Mouse (Mus musculus): Measurements from ENCODE around the gene Prr18. TPM values are rescaled to one million over a fixed set of nuclear protein-coding genes. Genes with fewer than 3 reads are reported as not detected.

The Prr18 gene
- polyA plus RNA-seq, 1 experiment from 2014 or later: 1.4 TPM

- ATAC-seq (ENCODE audit: insufficient read depth, low FRiP score, low TSS enrichment) (no peak), DNase-seq (ENCODE audit: low spot score) (no peak)
- no peak overlapping the region for H3K4me2 ChIP-seq (ENCODE audit: low read depth)
- no peaks in the 10 kb centered on the region for H3K27me3 ChIP-seq (ENCODE audit: control insufficient read depth, insufficient read depth, low read length)
- H3K4me3 ChIP-seq (ENCODE audit: low read depth, low read length): no peak overlapping the region
- H3K9ac ChIP-seq (ENCODE audit: low read length): no peak overlapping the region
- no peaks in the 10 kb centered on the region for H3K9me3 ChIP-seq (ENCODE audit: control insufficient read depth, low read length)
- no peak overlapping the region for H3K27ac ChIP-seq (ENCODE audit: low read depth, low read length)
- H3K36me3 ChIP-seq (ENCODE audit: control insufficient read depth, insufficient read depth, low read length): peaks cover 7% of the 10 kb centered on the region; the same call in 1 of the 2 replicates
- WGBS: 65% methylated on average over 7 of the region's 7 CpGs
- no peaks in the 10 kb centered on the region for H3K4me1 ChIP-seq (ENCODE audit: control insufficient read depth, insufficient read depth, low read length)
These were observed 8.6 kb upstream of the Prr18 start for GRCm38 (mm10) chr17:8328511-8329174.

- DNase-seq (ENCODE audit: low spot score) (no peak), ATAC-seq (ENCODE audit: insufficient read depth, low FRiP score, low TSS enrichment) (no peak)
- Histone ChIP-seq H3K27ac (ENCODE audit: low read depth, low read length) (no peak overlapping the region), H3K4me3 (ENCODE audit: low read depth, low read length) (no peak overlapping the region), H3K4me2 (ENCODE audit: low read depth) (no peak overlapping the region), H3K27me3 (ENCODE audit: control insufficient read depth, insufficient read depth, low read length) (no peaks in the 10 kb centered on the region), H3K36me3 (ENCODE audit: control insufficient read depth, insufficient read depth, low read length) (peaks cover 5% of the 10 kb centered on the region; the same call in 1 of the 2 replicates), H3K9ac (ENCODE audit: low read length) (no peak overlapping the region), H3K4me1 (ENCODE audit: control insufficient read depth, insufficient read depth, low read length) (no peaks in the 10 kb centered on the region), H3K9me3 (ENCODE audit: control insufficient read depth, low read length) (no peaks in the 10 kb centered on the region)
- 77% methylated on average over 5 of the region's 5 CpGs for WGBS
These were observed 6.7 kb upstream of the Prr18 start for GRCm38 (mm10) chr17:8330602-8331001.

GRCm38 (mm10) chr17:8339666-8340374 lies 2.6 kb downstream of the Prr18 start:
- peak overlapping the region; percentile 50 for H3K4me3 ChIP-seq (ENCODE audit: low read depth, low read length)
- peaks cover 10% of the 10 kb centered on the region for H3K4me1 ChIP-seq (ENCODE audit: control insufficient read depth, insufficient read depth, low read length)
- H3K36me3 ChIP-seq (ENCODE audit: control insufficient read depth, insufficient read depth, low read length): no peaks in the 10 kb centered on the region
- peaks cover 42% of the 10 kb centered on the region for H3K27me3 ChIP-seq (ENCODE audit: control insufficient read depth, insufficient read depth, low read length)
- H3K27ac ChIP-seq (ENCODE audit: low read depth, low read length): no peak overlapping the region
- peak overlapping the region; percentile 92 for H3K4me2 ChIP-seq (ENCODE audit: low read depth)
- ATAC-seq (ENCODE audit: insufficient read depth, low FRiP score, low TSS enrichment) (no peak), DNase-seq (ENCODE audit: low spot score) (peak; percentile 11)
- peak overlapping the region; percentile 75; the same call in 1 of the 2 replicates for H3K9ac ChIP-seq (ENCODE audit: low read length)
- H3K9me3 ChIP-seq (ENCODE audit: control insufficient read depth, low read length): no peaks in the 10 kb centered on the region
- whole genome bisulfite sequencing: 29% methylated on average over 8 of the region's 8 CpGs

- ATAC-seq (ENCODE audit: insufficient read depth, low FRiP score, low TSS enrichment): peak; percentile 74
- Histone ChIP-seq H3K4me3 (ENCODE audit: low read depth, low read length) (peak overlapping the region; percentile 50), H3K4me2 (ENCODE audit: low read depth) (peak overlapping the region; percentile 92), H3K27ac (ENCODE audit: low read depth, low read length) (no peak overlapping the region), H3K9me3 (ENCODE audit: control insufficient read depth, low read length) (no peaks in the 10 kb centered on the region), H3K36me3 (ENCODE audit: control insufficient read depth, insufficient read depth, low read length) (no peaks in the 10 kb centered on the region), H3K9ac (ENCODE audit: low read length) (peak overlapping the region; percentile 75), H3K4me1 (ENCODE audit: control insufficient read depth, insufficient read depth, low read length) (peaks cover 10% of the 10 kb centered on the region), H3K27me3 (ENCODE audit: control insufficient read depth, insufficient read depth, low read length) (peaks cover 42% of the 10 kb centered on the region)
- DNase-seq (ENCODE audit: low spot score): peak; percentile 66
- WGBS: 1% methylated on average over 49 of the region's 92 CpGs
These were observed 3.4 kb downstream of the Prr18 start for GRCm38 (mm10) chr17:8340407-8341359.

- H3K4me2 ChIP-seq (ENCODE audit: low read depth): peak overlapping the region; percentile 92
- 11% methylated on average over 40 of the region's 46 CpGs for WGBS
- peaks cover 10% of the 10 kb centered on the region for H3K4me1 ChIP-seq (ENCODE audit: control insufficient read depth, insufficient read depth, low read length)
- ATAC-seq (ENCODE audit: insufficient read depth, low FRiP score, low TSS enrichment) (peak; percentile 58), DNase-seq (ENCODE audit: low spot score) (no peak)
- H3K9me3 ChIP-seq (ENCODE audit: control insufficient read depth, low read length): no peaks in the 10 kb centered on the region
- H3K27me3 ChIP-seq (ENCODE audit: control insufficient read depth, insufficient read depth, low read length): peaks cover 42% of the 10 kb centered on the region
- H3K9ac ChIP-seq (ENCODE audit: low read length): peak overlapping the region; percentile 75
- no peaks in the 10 kb centered on the region for H3K36me3 ChIP-seq (ENCODE audit: control insufficient read depth, insufficient read depth, low read length)
- H3K4me3 ChIP-seq (ENCODE audit: low read depth, low read length): peak overlapping the region; percentile 50
- no peak overlapping the region for H3K27ac ChIP-seq (ENCODE audit: low read depth, low read length)
These were observed 4.2 kb downstream of the Prr18 start for GRCm38 (mm10) chr17:8341360-8341963.

- ATAC-seq (ENCODE audit: insufficient read depth, low FRiP score, low TSS enrichment): no peak
- H3K4me2 ChIP-seq (ENCODE audit: low read depth): no peak overlapping the region
These were observed 5.4 kb downstream of the Prr18 start for GRCm38 (mm10) chr17:8342706-8343105.

GRCm38 (mm10) chr17:8343416-8343815 lies 6.2 kb downstream of the Prr18 start:
- H3K27me3 ChIP-seq (ENCODE audit: control insufficient read depth, insufficient read depth, low read length): peaks cover 42% of the 10 kb centered on the region

More at GRCm38 (mm10) chr17:8342706-8343105, 5.4 kb downstream of the Prr18 start:
- peaks cover 10% of the 10 kb centered on the region for H3K4me1 ChIP-seq (ENCODE audit: control insufficient read depth, insufficient read depth, low read length)
- DNase-seq (ENCODE audit: low spot score): no peak
- H3K4me3 ChIP-seq (ENCODE audit: low read depth, low read length): no peak overlapping the region
- WGBS: 60% methylated on average over 5 of the region's 5 CpGs
- no peaks in the 10 kb centered on the region for H3K36me3 ChIP-seq (ENCODE audit: control insufficient read depth, insufficient read depth, low read length)
- no peaks in the 10 kb centered on the region for H3K9me3 ChIP-seq (ENCODE audit: control insufficient read depth, low read length)
- peaks cover 42% of the 10 kb centered on the region for H3K27me3 ChIP-seq (ENCODE audit: control insufficient read depth, insufficient read depth, low read length)
- H3K27ac ChIP-seq (ENCODE audit: low read depth, low read length): no peak overlapping the region
- H3K9ac ChIP-seq (ENCODE audit: low read length): no peak overlapping the region

GRCm38 (mm10) chr17:8347765-8348285 lies 10.6 kb downstream of the Prr18 start:
- Histone ChIP-seq H3K27me3 (ENCODE audit: control insufficient read depth, insufficient read depth, low read length) (no peaks in the 10 kb centered on the region), H3K27ac (ENCODE audit: low read depth, low read length) (no peak overlapping the region), H3K9me3 (ENCODE audit: control insufficient read depth, low read length) (no peaks in the 10 kb centered on the region), H3K4me3 (ENCODE audit: low read depth, low read length) (no peak overlapping the region), H3K4me2 (ENCODE audit: low read depth) (no peak overlapping the region), H3K36me3 (ENCODE audit: control insufficient read depth, insufficient read depth, low read length) (no peaks in the 10 kb centered on the region), H3K9ac (ENCODE audit: low read length) (no peak overlapping the region), H3K4me1 (ENCODE audit: control insufficient read depth, insufficient read depth, low read length) (no peaks in the 10 kb centered on the region)
- DNase-seq (ENCODE audit: low spot score) (no peak), ATAC-seq (ENCODE audit: insufficient read depth, low FRiP score, low TSS enrichment) (no peak)
- 87% methylated on average over 5 of the region's 5 CpGs for WGBS

More at GRCm38 (mm10) chr17:8343416-8343815, 6.2 kb downstream of the Prr18 start:
- Histone ChIP-seq H3K4me3 (ENCODE audit: low read depth, low read length) (no peak overlapping the region), H3K36me3 (ENCODE audit: control insufficient read depth, insufficient read depth, low read length) (no peaks in the 10 kb centered on the region), H3K9me3 (ENCODE audit: control insufficient read depth, low read length) (no peaks in the 10 kb centered on the region), H3K4me2 (ENCODE audit: low read depth) (no peak overlapping the region), H3K9ac (ENCODE audit: low read length) (no peak overlapping the region), H3K27ac (ENCODE audit: low read depth, low read length) (no peak overlapping the region), H3K4me1 (ENCODE audit: control insufficient read depth, insufficient read depth, low read length) (peaks cover 10% of the 10 kb centered on the region)
- WGBS: 75% methylated on average over 6 of the region's 6 CpGs
- ATAC-seq (ENCODE audit: insufficient read depth, low FRiP score, low TSS enrichment): no peak
- no peak for DNase-seq (ENCODE audit: low spot score)
